Mouse (Mus musculus): Measurements from ENCODE around the gene Slitrk3.

- TF ChIP-seq CTCF (IDR thresholded peaks at IDR 0.05; ENCODE audit: control insufficient read depth, insufficient read depth, low read length) (no peak), POLR2A (IDR thresholded peaks at IDR 0.05; ENCODE audit: borderline replicate concordance, control insufficient read depth, low read depth, low read length) (no peak)
Observed at GRCm38 (mm10) chr3:73057197-73057811, at the start of gene Slitrk3.
